Mouse (Mus musculus) hematopoietic stem cell, adult 5-6 weeks (primary cell): ENCODE results near the gene Scrn1. TPM values are rescaled to one million over a fixed set of nuclear protein-coding genes. Genes with fewer than 3 reads are reported as not detected.

Source experiments
- ATAC-seq, 2 experiments: fragments of 125-278 bp in 1 of 2; replicated peaks in 1 of 2; 2 replicates each; pipeline ENCODE4 v1.8.0; 2016 to 2017; ENCODE audit warnings: inconsistent platforms in 2 of 2, mild to moderate bottlenecking in 2 of 2, moderate number of reproducible peaks in 2 of 2, low read depth in 1 of 2, moderate TSS enrichment in 1 of 2; ENCODE audit not compliant: low FRiP score in 2 of 2, poor library complexity in 2 of 2, severe bottlenecking in 2 of 2, insufficient read depth in 1 of 2, low TSS enrichment in 1 of 2
- total RNA-seq: library from RNA; stranded (forward); fragments of 172-1452, 232-1000 nt; gene quantifications from 2 replicates; pipeline ENCODE4 v1.2.3, GENCODE M21; 2017

Gene Scrn1
- total RNA-seq, 1 experiment from 2014 or later, result 1.0 TPM

- ATAC-seq, result no peak
These were observed 102.4 kb downstream of the Scrn1 start for GRCm38 (mm10) chr6:54463701-54464458.

GRCm38 (mm10) chr6:54462766-54463165, 103.5 kb downstream of the Scrn1 start:
- ATAC-seq, result no peak

- ATAC-seq, result no peak
These were observed 105.2 kb downstream of the Scrn1 start for GRCm38 (mm10) chr6:54460915-54461671.

- no peak for ATAC-seq
These were observed 105.9 kb downstream of the Scrn1 start for GRCm38 (mm10) chr6:54460172-54460914.

- ATAC-seq, result no peak
These were observed 106.6 kb downstream of the Scrn1 start for GRCm38 (mm10) chr6:54459661-54460060.

Other genes with a start within 250 kb of the Scrn1 start
- 2.2 and 3.6 TPM in 2 replicates for gene Prr15, start 240.7 kb downstream of the Scrn1 start, total RNA-seq
- not detected in 2 replicates for gene Wipf3, start 136.9 kb downstream of the Scrn1 start, total RNA-seq
- gene Plekha8, start 28.6 kb upstream of the Scrn1 start, total RNA-seq, result 5.5 and 6.8 TPM in 2 replicates
- 2.3 and 6.3 TPM in 2 replicates for gene Fkbp14, start 30.8 kb upstream of the Scrn1 start, total RNA-seq
- gene Mturn, start 115.1 kb upstream of the Scrn1 start, total RNA-seq, result 2.5 and 4.8 TPM in 2 replicates